ENCODE assay signal across 11 mouse cellular contexts in genomic region chr12:72786986-72787385, GRCm38 (mm10).
"Had no signal": no experiment of that assay in that cellular context is flagged by ENCODE, and none has a peak within 500 bp of the region (broad histone marks: within the 10 kb centered on the region; RNA-seq: fewer than 3 reads in every experiment).

No protein-coding gene starts in this region.

- H3K27me3 ChIP-seq: limb, embryonic 15.5 days; neural tube, embryonic 15.5 days had no signal

- H3K9ac ChIP-seq: limb, embryonic 15.5 days; neural tube, embryonic 15.5 days had no signal

- H3K27ac ChIP-seq: limb, embryonic 15.5 days; midbrain, embryonic 10.5 days; neural tube, embryonic 15.5 days had no signal

- H3K4me2 ChIP-seq: limb, embryonic 15.5 days; neural tube, embryonic 15.5 days had no signal

- H3K4me1 ChIP-seq: limb, embryonic 15.5 days; midbrain, embryonic 10.5 days; neural tube, embryonic 15.5 days had no signal

- H3K4me3 ChIP-seq: limb, embryonic 15.5 days; midbrain, embryonic 10.5 days; myocyte; neural tube, embryonic 15.5 days had no signal

- DNase-seq: layer of hippocampus, adult 9-11 months; layer of hippocampus, postnatal 36 days; lung, postnatal 4 days; midbrain, embryonic 14.5 days; right cerebral cortex, adult 18-20 months; right cerebral cortex, postnatal 25 days; thymus, postnatal 4 days had no signal

- H3K9me3 ChIP-seq: limb, embryonic 15.5 days; midbrain, embryonic 10.5 days; neural tube, embryonic 15.5 days had no signal
